Mouse (Mus musculus): ENCODE measurements around the gene Dpysl5. TPM values are rescaled to one million over a fixed set of nuclear protein-coding genes. Genes with fewer than 3 reads are reported as not detected.

Dpysl5 gene
- polyA plus RNA-seq (2012; rRNA removed; ENCODE audit: low replicate concordance), result 0.23 and 1.1 TPM in 2 replicates

GRCm38 (mm10) chr5:30711147-30712001, at the start of gene Dpysl5:
TSS of gene Dpysl5 (plus strand) at chr5:30711564.

GRCm38 (mm10) chr5:30666391-30667195, 44.8 kb upstream of the Dpysl5 start, which contains the start of gene Cenpa:
TSS of gene Cenpa (plus strand) at chr5:30666777.

GRCm38 (mm10) chr5:30814424-30815119, 103.2 kb downstream of the Dpysl5 start, which contains the start of gene Mapre3:
TSS of gene Mapre3 (plus strand) at chr5:30814641.

Other genes starting within 250 kb of the Dpysl5 start
- 0.08 and 0.33 TPM in 2 replicates for gene Otof, start 249.6 kb upstream of the Dpysl5 start, polyA plus RNA-seq (2012; rRNA removed; ENCODE audit: low replicate concordance)
- gene 1700001C02Rik, start 245.5 kb upstream of the Dpysl5 start, polyA plus RNA-seq (2012; rRNA removed; ENCODE audit: low replicate concordance), result not detected in 2 replicates
- gene Cib4, start 165.7 kb upstream of the Dpysl5 start, polyA plus RNA-seq (2012; rRNA removed; ENCODE audit: low replicate concordance), result not detected in 2 replicates
- 66.4 and 104 TPM in 2 replicates for gene Kcnk3, start 123.4 kb upstream of the Dpysl5 start, polyA plus RNA-seq (2012; rRNA removed; ENCODE audit: low replicate concordance)
- 72.8 and 91.1 TPM in 2 replicates for gene Slc35f6, start 63.6 kb upstream of the Dpysl5 start, polyA plus RNA-seq (2012; rRNA removed; ENCODE audit: low replicate concordance)
- 6.7 and 24.1 TPM in 2 replicates for gene Cenpa, start 44.8 kb upstream of the Dpysl5 start, polyA plus RNA-seq (2012; rRNA removed; ENCODE audit: low replicate concordance)
- 43.8 and 48.3 TPM in 2 replicates for gene Mapre3, start 103.1 kb downstream of the Dpysl5 start, polyA plus RNA-seq (2012; rRNA removed; ENCODE audit: low replicate concordance)
- 80.9 and 122 TPM in 2 replicates for gene Tmem214, start 156.4 kb downstream of the Dpysl5 start, polyA plus RNA-seq (2012; rRNA removed; ENCODE audit: low replicate concordance)
- gene Agbl5, start 177.1 kb downstream of the Dpysl5 start, polyA plus RNA-seq (2012; rRNA removed; ENCODE audit: low replicate concordance), result 7.7 and 21.6 TPM in 2 replicates
- 286 and 295 TPM in 2 replicates for gene Ost4, start 196.2 kb downstream of the Dpysl5 start, polyA plus RNA-seq (2012; rRNA removed; ENCODE audit: low replicate concordance)
- gene Emilin1, start 201.8 kb downstream of the Dpysl5 start, polyA plus RNA-seq (2012; rRNA removed; ENCODE audit: low replicate concordance), result 32.9 and 197 TPM in 2 replicates
- 35.3 and 66.7 TPM in 2 replicates for gene Khk, start 209.9 kb downstream of the Dpysl5 start, polyA plus RNA-seq (2012; rRNA removed; ENCODE audit: low replicate concordance)
- gene Cgref1, start 234.0 kb downstream of the Dpysl5 start, polyA plus RNA-seq (2012; rRNA removed; ENCODE audit: low replicate concordance), result 1.1 and 6.2 TPM in 2 replicates
- 289 and 327 TPM in 2 replicates for gene Preb, start 248.8 kb downstream of the Dpysl5 start, polyA plus RNA-seq (2012; rRNA removed; ENCODE audit: low replicate concordance)